In genomic region chr4:109407701-109408485, GRCm38 (mm10) we compare ENCODE assay signal across 9 mouse cellular contexts. TPM values are rescaled to one million over a fixed set of nuclear protein-coding genes. Genes with fewer than 3 reads are reported as not detected.
DNase-seq lines count a peak whose midpoint lies in the region; ATAC-seq and TF ChIP-seq lines count a peak whose summit lies in the region.
"Had no signal": no experiment of that assay in that cellular context is flagged by ENCODE, and none has a peak within 500 bp of the region (broad histone marks: within the 10 kb centered on the region; RNA-seq: fewer than 3 reads in every experiment).

No protein-coding gene starts in this region.

- ATAC-seq in forebrain, embryonic 16.5 days: no peak
- no peak for ATAC-seq in neural tube, embryonic 11.5 days (ENCODE audit: insufficient read depth, low FRiP score, low TSS enrichment)
- no peak for ATAC-seq in limb, embryonic 14.5 days (ENCODE audit: low FRiP score, low read depth)

- peaks cover 37% of the 10 kb centered on the region for H3K27me3 ChIP-seq in forebrain, embryonic 10.5 days (ENCODE audit: poor library complexity, severe bottlenecking)
- H3K27me3 ChIP-seq in forebrain, embryonic 16.5 days (replicated peaks; ENCODE audit: control insufficient read depth, insufficient read depth, low read length): no peaks in the 10 kb centered on the region; the same call in 1 of the 2 replicates
- H3K27me3 ChIP-seq in neural tube, embryonic 11.5 days (ENCODE audit: control insufficient read depth, insufficient read depth, low read length): peaks cover 5% of the 10 kb centered on the region; the same call in 1 of the 2 replicates
- H3K27me3 ChIP-seq in limb, embryonic 14.5 days (ENCODE audit: control insufficient read depth, insufficient read depth, low read length): no peaks in the 10 kb centered on the region

- intact Hi-C loops in gastrocnemius, postnatal 36 days (cut with DNase I): no loop called here

- 85% methylated on average over 9 of the region's 9 CpGs for WGBS in forebrain, embryonic 10.5 days
- WGBS in forebrain, embryonic 16.5 days: 81% methylated on average over 9 of the region's 9 CpGs
- 90% methylated on average over 9 of the region's 9 CpGs for WGBS in neural tube, embryonic 11.5 days
- 54% methylated on average over 9 of the region's 9 CpGs for WGBS in limb, embryonic 14.5 days

- H3K9ac ChIP-seq in forebrain, embryonic 16.5 days (replicated peaks; ENCODE audit: low read depth, low read length): no peak overlapping the region
- H3K9ac ChIP-seq in neural tube, embryonic 11.5 days (ENCODE audit: low read length): no peak overlapping the region
- no peak overlapping the region for H3K9ac ChIP-seq in limb, embryonic 14.5 days (ENCODE audit: low read depth, low read length, severe bottlenecking)

- H3K9me3 ChIP-seq in forebrain, embryonic 10.5 days: no peaks in the 10 kb centered on the region
- no peaks in the 10 kb centered on the region for H3K9me3 ChIP-seq in forebrain, embryonic 16.5 days (ENCODE audit: control insufficient read depth, low read length)
- no peaks in the 10 kb centered on the region for H3K9me3 ChIP-seq in neural tube, embryonic 11.5 days (ENCODE audit: control insufficient read depth, low read length)
- no peaks in the 10 kb centered on the region for H3K9me3 ChIP-seq in limb, embryonic 14.5 days (ENCODE audit: control insufficient read depth, low read length)

- DNase-seq in forebrain, embryonic 10.5 days (ENCODE audit: extremely low spot score, low spot score): no peak
- DNase-seq in neural tube, embryonic 11.5 days (ENCODE audit: low spot score): no peak
- no peak for DNase-seq in neural tube, embryonic 10.5 days (ENCODE audit: extremely low spot score, low spot score)
- peak; percentile 54 for DNase-seq in limb, embryonic 14.5 days (ENCODE audit: low spot score)
- no peak for DNase-seq in gastrocnemius, postnatal 36 days
- DNase-seq in right cerebral cortex, postnatal 4 days: no peak
- DNase-seq in layer of hippocampus, adult 11-12 months (ENCODE audit: low spot score): no peak
- DNase-seq: adrenal gland, adult 8-10 months had no signal

- H3K4me3 ChIP-seq in forebrain, embryonic 10.5 days: peak overlapping the region; percentile 74; the same call in 1 of the 2 replicates
- H3K4me3 ChIP-seq in forebrain, embryonic 16.5 days (replicated peaks; ENCODE audit: low read length): no peak overlapping the region
- H3K4me3 ChIP-seq in neural tube, embryonic 11.5 days (ENCODE audit: low read depth, low read length): no peak overlapping the region
- peak overlapping the region; percentile 58 for H3K4me3 ChIP-seq in limb, embryonic 14.5 days (replicated peaks; ENCODE audit: low read length)

- H3K27ac ChIP-seq in forebrain, embryonic 10.5 days: no peak overlapping the region
- no peak overlapping the region for H3K27ac ChIP-seq in forebrain, embryonic 16.5 days (ENCODE audit: low read length)
- H3K27ac ChIP-seq in neural tube, embryonic 11.5 days (ENCODE audit: low read depth, low read length): no peak overlapping the region
- peak overlapping the region; percentile 52; the same call in 1 of the 2 replicates for H3K27ac ChIP-seq in limb, embryonic 14.5 days (replicated peaks; ENCODE audit: low read depth, low read length)

- H3K4me2 ChIP-seq in forebrain, embryonic 16.5 days (ENCODE audit: low read length): no peak overlapping the region
- peak overlapping the region; percentile 88; the same call in 1 of the 2 replicates for H3K4me2 ChIP-seq in neural tube, embryonic 11.5 days (ENCODE audit: low read depth)
- H3K4me2 ChIP-seq in limb, embryonic 14.5 days (replicated peaks; ENCODE audit: low read depth, low read length, severe bottlenecking): peak overlapping the region; percentile 93

- no peak for TF ChIP-seq POLR2A in limb, embryonic 14.5 days (IDR thresholded peaks at IDR 0.05; ENCODE audit: borderline replicate concordance, extremely low read depth, insufficient read depth, insufficient read length)

- 0 out of 2 replicates have a peak, but pooled peaks cover 3% of the 10 kb centered on the region for H3K36me3 ChIP-seq in forebrain, embryonic 10.5 days (replicated peaks)
- no peaks in the 10 kb centered on the region for H3K36me3 ChIP-seq in forebrain, embryonic 16.5 days (ENCODE audit: control insufficient read depth, insufficient read depth)
- H3K36me3 ChIP-seq in neural tube, embryonic 11.5 days (ENCODE audit: control insufficient read depth, insufficient read depth, low read length): no peaks in the 10 kb centered on the region
- H3K36me3 ChIP-seq in limb, embryonic 14.5 days (ENCODE audit: control insufficient read depth, insufficient read depth, low read length): no peaks in the 10 kb centered on the region

- peaks cover 26% of the 10 kb centered on the region for H3K4me1 ChIP-seq in forebrain, embryonic 10.5 days
- peaks cover 9% of the 10 kb centered on the region for H3K4me1 ChIP-seq in forebrain, embryonic 16.5 days (replicated peaks; ENCODE audit: control insufficient read depth, insufficient read depth, low read length)
- H3K4me1 ChIP-seq in neural tube, embryonic 11.5 days (ENCODE audit: control insufficient read depth, insufficient read depth, low read length): peaks cover 6% of the 10 kb centered on the region; the same call in 1 of the 2 replicates
- peaks cover 12% of the 10 kb centered on the region for H3K4me1 ChIP-seq in limb, embryonic 14.5 days (ENCODE audit: control insufficient read depth, insufficient read depth, low read length)

RNA-seq across cellular contexts. Expression of gene Ttc39a, which starts 1.5 kb away (rescaled TPM):
- polyA plus RNA-seq in forebrain, embryonic 10.5 days (2016; fragmentation: Nextera tagmentation; extraction: Ambion mirVana): 4.2 and 4.9 TPM in 2 replicates
- polyA plus RNA-seq in forebrain, embryonic 16.5 days (2015; fragmentation: Nextera tagmentation; extraction: Ambion mirVana): 0.45 and 0.91 TPM in 2 replicates
- 1.9 and 2.7 TPM in 2 replicates for polyA plus RNA-seq in neural tube, embryonic 11.5 days (2014; fragmentation: Nextera tagmentation; extraction: Ambion mirVana)
- 5.4 and 6.0 TPM in 2 replicates for polyA plus RNA-seq in limb, embryonic 14.5 days (2012; rRNA removed)
- 4.0 and 4.3 TPM in 2 replicates for polyA plus RNA-seq in limb, embryonic 14.5 days (2014; fragmentation: Nextera tagmentation; extraction: Ambion mirVana)
- total RNA-seq in gastrocnemius, postnatal 36 days (2021): under 1 TPM; 0.17 to 0.18 TPM

Comparison
In these comparisons a context has a peak if more than half of its experiments do, and no peak if none do; other contexts are left out.
1. H3K4me3 ChIP-seq: peak in forebrain, embryonic 10.5 days (single experiment) and limb, embryonic 14.5 days (single experiment); none in forebrain, embryonic 16.5 days (single experiment) and neural tube, embryonic 11.5 days (single experiment).